Mouse (Mus musculus) layer of hippocampus, postnatal 10 days (tissue): ENCODE data around the gene Sfxn3. TPM values are rescaled to one million over a fixed set of nuclear protein-coding genes. Genes with fewer than 3 reads are reported as not detected.
"Not testable (repeated sequence)": the region's sequence is repeated elsewhere in the genome, so short reads cannot be mapped to it uniquely, and the experiment has no call there.

Experiments used
- DNase-seq, 2 experiments: peaks; one replicate each; pipeline ENCODE4 v3.0.0; 2021; ENCODE audit warnings: low spot score in 2 of 2
- total RNA-seq, 2 experiments: library from RNA; stranded (reverse); gene quantifications; 2 replicates each; pipeline ENCODE4 v1.2.3; 2021

The Sfxn3 gene
- total RNA-seq, 2 experiments from 2014 or later: 103 to 124 TPM

GRCm38 (mm10) chr19:45017909-45018308 is 29.4 kb upstream of the Sfxn3 start:
- DNase-seq: peak; percentile 82 to 90

GRCm38 (mm10) chr19:45018351-45018831 is 28.9 kb upstream of the Sfxn3 start:
- peak in 1 of 2 experiments; percentile 35 for DNase-seq

GRCm38 (mm10) chr19:45020348-45020747 is 27.0 kb upstream of the Sfxn3 start:
- no peak for DNase-seq

GRCm38 (mm10) chr19:45021362-45021761 is 25.9 kb upstream of the Sfxn3 start:
- no peak for DNase-seq

GRCm38 (mm10) chr19:45023993-45024392 is 23.3 kb upstream of the Sfxn3 start:
- DNase-seq: no peak

GRCm38 (mm10) chr19:45024775-45025174 is 22.5 kb upstream of the Sfxn3 start:
- no peak for DNase-seq

- no peak for DNase-seq
These were observed 21.2 kb upstream of the Sfxn3 start for GRCm38 (mm10) chr19:45025937-45026568.

- DNase-seq: no peak
These were observed 20.2 kb upstream of the Sfxn3 start for GRCm38 (mm10) chr19:45026958-45027670.

GRCm38 (mm10) chr19:45027848-45028247 is 19.5 kb upstream of the Sfxn3 start:
- DNase-seq: no peak

GRCm38 (mm10) chr19:45028746-45029145 is 18.6 kb upstream of the Sfxn3 start:
- DNase-seq: no peak

- no peak for DNase-seq
These were observed 17.7 kb upstream of the Sfxn3 start for GRCm38 (mm10) chr19:45029571-45029970.

- peak; percentile 65 to 71 for DNase-seq
These were observed 17.2 kb upstream of the Sfxn3 start for GRCm38 (mm10) chr19:45030111-45030510.

GRCm38 (mm10) chr19:45030746-45031693 is 16.3 kb upstream of the Sfxn3 start:
- DNase-seq: peak; percentile 75 to 81

- DNase-seq: peak; percentile 83 to 85
These were observed 15.5 kb upstream of the Sfxn3 start for GRCm38 (mm10) chr19:45031780-45032179.

- DNase-seq: no peak
These were observed 14.6 kb upstream of the Sfxn3 start for GRCm38 (mm10) chr19:45032570-45033332.

GRCm38 (mm10) chr19:45036867-45037266 is 10.4 kb upstream of the Sfxn3 start:
- peak; percentile 60 to 64 for DNase-seq

GRCm38 (mm10) chr19:45038198-45038597 is 9.1 kb upstream of the Sfxn3 start:
- not testable (repeated sequence) for DNase-seq

GRCm38 (mm10) chr19:45040214-45040613 is 7.1 kb upstream of the Sfxn3 start:
- no peak for DNase-seq

- DNase-seq: no peak
These were observed 2.8 kb upstream of the Sfxn3 start for GRCm38 (mm10) chr19:45044389-45044927.

- DNase-seq: no peak
These were observed 2.1 kb upstream of the Sfxn3 start for GRCm38 (mm10) chr19:45045236-45045635.
